Mouse (Mus musculus) cerebellum, adult 2 months (tissue): Measurements from ENCODE around the gene Ift57.

Experiments
- CTCF ChIP-seq: fragments of 200-500 bp; IDR thresholded peaks from 2 replicates; pipeline ENCODE4 v1.5.1; 2011; ENCODE audit warnings: low read depth, mild to moderate bottlenecking, control low read depth, low read length, moderate library complexity, borderline replicate concordance; ENCODE audit not compliant: insufficient read depth
- POLR2A ChIP-seq: fragments of 200-500 bp; IDR thresholded peaks from 2 replicates; pipeline ENCODE4 v1.6.1; 2011; ENCODE audit warnings: low read length, control low read depth, borderline replicate concordance; ENCODE audit not compliant: insufficient read depth

DNA sequence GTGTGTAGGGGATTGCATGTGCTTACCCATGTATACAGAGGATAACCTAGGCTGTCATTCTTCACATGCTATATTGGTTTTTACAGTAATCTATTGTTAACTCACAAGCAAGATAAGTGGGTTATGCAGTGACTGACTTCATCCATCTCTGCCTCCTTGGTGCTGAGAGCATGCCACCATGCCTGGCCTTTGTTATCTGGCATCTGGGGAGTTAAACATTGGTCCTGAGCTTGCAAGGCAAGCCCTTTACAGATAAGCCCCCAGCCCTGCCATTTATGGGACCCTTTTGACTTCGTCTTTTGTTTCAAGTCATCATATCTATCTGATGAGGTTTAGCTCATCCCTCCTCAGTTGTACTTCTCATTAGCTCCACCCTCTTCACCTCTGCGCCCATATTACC, 25.9 kb downstream of the Ift57 start:
- no peak for TF ChIP-seq CTCF
- no peak for TF ChIP-seq POLR2A
